Mouse (Mus musculus) heart, adult 11 months (tissue): ENCODE data around the gene Mog.

Source experiments
- DNase-seq: peaks from one replicate; pipeline ENCODE4 v3.0.0; 2022

Mog gene

GRCm38 (mm10) chr17:37022628-37023576 is at the start of gene Mog:
Gene Mog (minus strand): TSS chr17:37023398.
- no peak for DNase-seq

- peak; percentile 87 for DNase-seq
Observed at GRCm38 (mm10) chr17:37072730-37073276, 49.6 kb upstream of the Mog start.

- DNase-seq: peak; percentile 54
Observed at GRCm38 (mm10) chr17:37072080-37072729, 49.0 kb upstream of the Mog start.

GRCm38 (mm10) chr17:37070121-37070520 is 46.9 kb upstream of the Mog start:
- DNase-seq: peak; percentile 66

- DNase-seq: peak; percentile 52
Observed at GRCm38 (mm10) chr17:37067861-37068260, 44.7 kb upstream of the Mog start.

GRCm38 (mm10) chr17:37065993-37066392 is 42.8 kb upstream of the Mog start:
- no peak for DNase-seq

GRCm38 (mm10) chr17:37063686-37064495 is 40.7 kb upstream of the Mog start:
- DNase-seq: no peak

- no peak for DNase-seq
Observed at GRCm38 (mm10) chr17:37063063-37063462, 39.9 kb upstream of the Mog start.

GRCm38 (mm10) chr17:37062101-37062641 is 39.0 kb upstream of the Mog start:
- no peak for DNase-seq

GRCm38 (mm10) chr17:37061435-37061834 is 38.2 kb upstream of the Mog start:
- DNase-seq: no peak

- DNase-seq: no peak
Observed at GRCm38 (mm10) chr17:37056957-37057356, 33.8 kb upstream of the Mog start.

GRCm38 (mm10) chr17:37051745-37052144 is 28.5 kb upstream of the Mog start:
- no peak for DNase-seq

GRCm38 (mm10) chr17:37050876-37051275 is 27.7 kb upstream of the Mog start:
- DNase-seq: no peak

GRCm38 (mm10) chr17:37050399-37050798 is 27.2 kb upstream of the Mog start:
- DNase-seq: peak; percentile 98

- peak; percentile 95 for DNase-seq
Observed at GRCm38 (mm10) chr17:37049570-37050310, 26.5 kb upstream of the Mog start.

- DNase-seq: peak; percentile 90
Observed at GRCm38 (mm10) chr17:37048383-37048782, 25.2 kb upstream of the Mog start.

GRCm38 (mm10) chr17:37047981-37048380 is 24.8 kb upstream of the Mog start:
- no peak for DNase-seq

GRCm38 (mm10) chr17:37047332-37047976 is 24.3 kb upstream of the Mog start:
- DNase-seq: peak; percentile 90

- DNase-seq: no peak
Observed at GRCm38 (mm10) chr17:37046312-37047112, 23.3 kb upstream of the Mog start.

- peak; percentile 99 for DNase-seq
Observed at GRCm38 (mm10) chr17:37045611-37046311, 22.6 kb upstream of the Mog start, which contains the start of gene Gabbr1. Gene Gabbr1 (plus strand): TSS chr17:37045966.
